Mouse (Mus musculus) erythroid progenitor cell, adult 5-6 weeks (primary cell): ENCODE data around the gene Zfyve9. TPM values are rescaled to one million over a fixed set of nuclear protein-coding genes. Genes with fewer than 3 reads are reported as not detected.

ENCODE experiments used
- ATAC-seq: replicated peaks from 2 replicates; pipeline ENCODE4 v1.8.0; 2016; ENCODE audit warnings: moderate number of reproducible peaks, mild to moderate bottlenecking, moderate TSS enrichment, inconsistent platforms; ENCODE audit not compliant: poor library complexity, low FRiP score, severe bottlenecking
- total RNA-seq, 2 experiments: library from RNA; stranded (forward) in 1 of 2; stranded (reverse) in 1 of 2; fragments of 150-400 nt in 1 of 2; fragments of 186-747, 209-891 nt in 1 of 2; gene quantifications; 2 replicates each; pipeline versions ENCODE4 v1.2.3 to v1.2.4; 2015 to 2017; ENCODE audit warnings: low replicate concordance in 2 of 2

The Zfyve9 gene
- 1.8 TPM in 1 of 2 replicates, not detected in the other for total RNA-seq (2015; ENCODE audit: low replicate concordance)
- total RNA-seq (2017; ENCODE audit: low replicate concordance) = 0.08 and 1.2 TPM in 2 replicates

DNA sequence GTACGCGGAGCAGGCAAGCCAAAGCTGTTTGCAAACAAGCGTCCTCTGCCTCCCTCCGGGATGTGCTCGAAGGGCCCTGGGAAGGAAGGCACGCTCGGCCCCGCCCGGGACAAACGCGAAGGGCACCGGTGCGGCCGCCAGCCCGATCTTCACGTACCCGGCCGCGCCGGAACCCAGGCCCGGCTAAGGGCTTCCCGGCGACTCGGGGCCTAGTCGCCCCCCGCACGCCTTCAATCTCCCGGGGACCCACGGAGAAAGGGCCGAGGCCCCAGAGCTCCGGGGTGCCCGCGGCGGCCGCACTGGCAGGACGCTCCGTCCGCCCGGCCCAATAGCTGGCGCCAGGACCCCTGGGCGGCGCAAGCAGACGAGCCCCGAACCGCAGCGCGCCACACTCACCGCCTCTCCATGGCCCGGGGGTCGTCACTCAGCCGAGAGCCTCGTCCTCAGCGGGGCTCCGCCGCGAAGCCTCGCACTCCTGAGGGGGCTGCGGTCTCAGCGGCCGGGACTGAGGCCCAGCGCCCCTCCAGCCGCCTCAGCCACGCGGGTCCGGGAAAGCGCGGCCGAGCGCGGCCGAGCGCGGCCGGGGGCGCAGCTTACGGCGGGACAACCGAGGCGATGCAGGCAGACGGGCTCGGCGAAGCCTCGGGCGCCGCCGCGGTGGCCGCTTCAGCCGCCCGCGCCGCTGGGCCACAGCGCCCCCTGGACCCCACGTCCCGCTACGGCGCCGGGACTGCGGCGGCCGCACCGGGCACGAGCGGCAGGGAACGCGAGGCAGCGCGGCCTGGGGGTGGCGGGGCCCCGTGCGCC is at the start of gene Zfyve9:
Gene Zfyve9, minus strand, starts transcription at position 742 of the 807 bp plus-strand sequence.
- ATAC-seq = no peak; the same call in 1 of the 2 replicates

DNA sequence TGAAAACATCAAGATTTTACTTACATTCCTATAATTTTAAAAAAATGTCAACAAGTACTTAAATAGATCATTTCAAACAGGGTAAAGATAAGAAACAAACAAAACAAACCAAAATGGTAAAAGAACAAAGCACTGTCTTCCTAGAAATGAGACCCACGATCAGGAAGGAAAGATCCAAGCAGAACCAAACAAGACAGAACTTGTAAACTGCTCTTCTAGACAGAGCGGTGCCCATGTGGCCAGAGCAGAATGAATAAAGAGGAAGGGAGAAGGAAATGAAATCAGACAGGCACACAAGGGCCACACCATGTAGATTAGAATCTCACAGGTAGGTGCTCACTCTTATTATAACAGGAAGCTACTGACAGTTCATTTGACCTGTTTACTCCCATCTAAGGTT is 46.0 kb upstream of the Zfyve9 start:
- no peak for ATAC-seq

DNA sequence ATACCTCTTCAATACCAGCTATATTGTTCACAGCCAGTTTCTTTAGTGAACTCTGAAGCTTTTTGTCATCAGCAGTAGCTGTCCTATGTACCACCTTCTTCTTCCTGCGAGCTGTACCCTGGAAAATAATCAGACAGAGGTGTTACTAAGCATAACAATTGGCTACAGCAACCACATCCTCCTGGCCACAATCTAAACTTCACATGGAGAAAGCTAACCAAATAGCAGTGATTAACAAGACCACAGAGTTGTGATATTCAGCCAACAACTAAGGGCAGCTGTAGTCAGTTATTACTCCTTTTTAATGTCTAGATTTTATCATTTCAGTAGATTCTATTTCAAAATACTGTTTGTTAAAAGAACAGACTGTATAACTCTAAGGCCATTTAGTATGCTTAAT is 45.5 kb upstream of the Zfyve9 start:
- ATAC-seq = no peak

DNA sequence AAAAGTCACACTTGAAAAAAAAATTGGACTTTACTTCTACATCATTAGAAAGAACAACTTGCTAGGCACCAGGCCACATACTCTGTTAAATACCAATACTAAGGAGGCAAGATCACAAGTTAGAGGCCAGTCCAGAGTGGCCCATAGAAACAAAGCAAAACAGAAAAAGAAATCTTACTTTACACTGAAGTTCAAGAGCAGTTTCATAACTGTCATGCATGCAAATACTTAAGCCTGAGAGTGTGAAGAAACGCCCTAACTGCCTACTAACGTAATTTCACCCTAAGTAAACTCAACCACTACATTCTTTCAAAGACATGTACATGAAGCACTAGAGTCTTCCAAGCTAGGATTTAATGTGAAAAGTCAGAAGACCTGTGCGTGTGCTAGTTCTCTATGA is 45.1 kb upstream of the Zfyve9 start:
- ATAC-seq = no peak

DNA sequence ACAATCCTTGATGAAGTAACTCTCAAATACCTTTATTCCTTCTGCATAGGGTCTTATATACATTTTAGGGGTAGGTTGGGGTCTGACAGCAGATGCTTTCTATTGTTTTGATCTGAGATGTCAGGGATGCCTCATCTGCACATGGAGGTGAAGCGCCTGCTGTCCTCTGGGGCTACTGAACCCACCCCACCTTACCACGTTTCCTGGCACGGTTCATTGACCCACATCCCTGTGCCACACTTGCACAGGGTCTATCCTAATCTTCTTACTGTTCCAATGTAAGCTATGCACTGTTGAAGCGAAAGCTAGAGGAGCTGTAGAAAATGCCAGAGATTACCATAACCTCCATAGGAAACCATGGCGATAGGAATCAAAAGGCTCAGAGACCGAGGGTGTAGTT is 31.0 kb upstream of the Zfyve9 start:
- ATAC-seq = no peak

DNA sequence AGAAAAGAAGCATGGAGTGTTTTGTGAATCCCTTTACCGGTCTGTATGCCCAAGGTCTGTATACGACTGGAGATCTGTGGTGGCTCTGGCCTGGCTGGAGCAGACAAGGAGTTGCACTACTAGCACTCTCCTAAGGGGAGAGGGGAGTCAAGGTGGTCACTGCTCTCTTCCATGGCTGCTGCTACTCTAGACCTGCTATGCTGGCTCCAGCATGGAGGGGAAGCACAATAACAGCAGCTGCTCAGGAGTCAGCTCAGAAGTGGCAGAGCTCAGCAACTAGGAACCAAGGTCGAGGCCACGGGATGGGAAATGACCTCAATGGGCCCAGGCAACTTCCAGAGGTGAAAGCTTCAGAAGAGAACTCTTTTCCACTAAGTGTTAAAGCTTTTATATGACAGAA is 30.5 kb upstream of the Zfyve9 start:
- no peak for ATAC-seq

DNA sequence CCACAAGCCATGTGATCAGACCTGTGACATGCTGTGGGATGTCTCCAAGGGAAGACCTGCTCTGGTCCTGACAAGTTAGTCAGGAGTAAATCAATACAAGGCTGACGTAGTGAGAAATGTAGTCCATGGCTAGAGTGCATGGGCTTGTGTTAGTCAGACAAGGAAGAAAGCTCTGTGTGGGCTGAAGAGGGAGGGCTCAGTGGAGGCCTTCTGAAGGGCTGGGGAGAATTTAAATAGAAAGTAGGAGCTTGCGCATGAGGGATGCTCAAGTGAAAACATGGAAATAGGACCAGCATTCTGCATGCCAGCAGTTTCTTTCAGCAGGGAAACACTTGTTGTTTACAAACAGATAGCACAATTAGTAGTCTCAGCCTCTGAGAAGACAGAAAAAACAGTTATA is 22.9 kb upstream of the Zfyve9 start:
- no peak for ATAC-seq

DNA sequence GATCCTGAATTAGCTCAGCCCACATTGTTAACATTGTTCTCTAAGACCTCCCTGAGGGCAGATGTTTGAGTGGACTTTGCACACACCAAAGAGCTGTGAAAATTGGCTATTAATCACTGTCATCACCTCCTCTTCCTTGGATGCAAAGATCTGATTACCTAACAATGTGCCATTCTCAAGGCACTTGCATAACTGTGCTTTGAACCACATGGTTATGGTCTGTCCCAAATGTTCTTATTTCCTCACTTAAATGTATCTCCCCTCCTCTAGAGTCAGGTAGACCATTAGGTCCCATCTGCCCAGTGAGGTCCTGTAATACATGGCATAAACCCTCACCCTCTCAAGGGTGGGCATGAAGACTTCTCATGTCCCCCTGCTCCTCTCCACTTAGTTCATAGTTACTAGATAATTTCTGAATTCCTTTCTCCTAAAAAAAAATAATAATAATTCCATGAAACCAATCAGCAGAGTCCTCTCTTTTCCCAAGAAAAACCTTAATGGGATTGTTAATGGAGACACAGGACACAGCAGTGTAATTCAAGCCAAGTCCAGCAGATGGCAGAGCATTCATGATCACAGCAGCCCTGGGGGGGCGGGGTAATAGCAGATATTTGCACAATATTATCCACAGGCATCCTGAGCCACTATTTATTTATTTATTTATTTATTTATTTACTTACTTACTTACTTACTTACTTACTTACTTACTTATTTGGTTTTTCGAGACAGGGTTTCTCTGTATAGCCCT is 17.7 kb upstream of the Zfyve9 start:
- 0 out of 2 replicates have a peak, but pooled peaks have one; percentile 74 for ATAC-seq

DNA sequence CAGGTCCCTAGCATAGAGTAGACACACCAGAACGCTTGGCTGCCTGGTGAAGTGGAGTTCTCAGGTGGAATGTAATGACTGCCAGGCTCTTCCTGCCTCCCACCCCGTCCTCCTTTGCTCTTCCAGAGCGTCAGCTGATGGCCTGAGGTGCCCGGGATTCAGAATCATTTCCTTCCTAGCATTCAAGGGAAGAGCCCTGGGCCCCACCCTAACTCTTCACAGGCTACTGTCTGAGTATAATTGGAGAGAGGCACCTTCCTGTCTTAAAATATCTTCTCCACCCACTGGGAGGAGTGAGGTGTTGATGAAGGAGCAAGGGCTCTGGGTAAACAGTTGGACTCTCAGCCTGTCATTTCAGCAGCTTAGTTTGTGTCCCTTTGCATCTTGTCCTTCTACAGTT is 16.1 kb upstream of the Zfyve9 start:
- ATAC-seq = no peak

DNA sequence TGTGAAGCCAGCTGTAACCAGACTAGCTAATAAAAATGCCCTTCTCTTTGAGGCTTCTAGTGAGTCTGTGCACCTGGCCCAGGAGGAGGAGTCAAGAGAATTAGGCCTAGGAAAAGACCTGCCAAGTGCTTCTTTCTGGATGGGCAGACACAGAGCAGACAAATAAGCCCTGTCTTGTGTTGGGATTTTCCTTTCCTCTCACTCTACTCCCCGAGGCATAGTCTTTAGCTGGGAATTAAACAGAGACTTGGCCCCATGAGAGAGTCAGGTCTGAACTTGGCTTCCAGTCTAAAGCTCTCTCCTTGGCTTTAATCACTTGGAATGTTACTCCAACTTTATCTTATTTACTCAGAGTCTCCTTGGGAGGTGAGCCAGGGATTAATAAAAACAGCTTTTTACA is 13.3 kb upstream of the Zfyve9 start:
- no peak for ATAC-seq

DNA sequence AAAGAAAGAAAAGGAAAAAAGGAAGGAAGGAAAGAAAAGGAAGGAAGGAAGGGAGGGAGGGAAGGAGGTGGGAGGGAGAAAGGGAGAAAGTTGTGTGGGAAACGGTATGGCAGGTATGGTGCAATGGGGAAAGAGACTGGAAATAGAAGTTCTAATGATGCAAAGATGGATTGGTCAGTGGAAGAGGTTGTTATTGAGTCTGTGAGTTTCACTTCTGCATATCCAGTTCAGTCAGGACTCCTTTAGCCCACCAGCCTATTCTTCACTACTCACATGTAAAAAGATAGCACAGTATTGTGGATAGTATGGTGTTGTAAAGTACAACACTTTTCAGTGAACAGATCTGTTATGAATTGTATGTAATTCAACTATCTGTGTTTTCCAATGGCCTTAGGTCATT is 9.9 kb upstream of the Zfyve9 start:
- no peak for ATAC-seq

DNA sequence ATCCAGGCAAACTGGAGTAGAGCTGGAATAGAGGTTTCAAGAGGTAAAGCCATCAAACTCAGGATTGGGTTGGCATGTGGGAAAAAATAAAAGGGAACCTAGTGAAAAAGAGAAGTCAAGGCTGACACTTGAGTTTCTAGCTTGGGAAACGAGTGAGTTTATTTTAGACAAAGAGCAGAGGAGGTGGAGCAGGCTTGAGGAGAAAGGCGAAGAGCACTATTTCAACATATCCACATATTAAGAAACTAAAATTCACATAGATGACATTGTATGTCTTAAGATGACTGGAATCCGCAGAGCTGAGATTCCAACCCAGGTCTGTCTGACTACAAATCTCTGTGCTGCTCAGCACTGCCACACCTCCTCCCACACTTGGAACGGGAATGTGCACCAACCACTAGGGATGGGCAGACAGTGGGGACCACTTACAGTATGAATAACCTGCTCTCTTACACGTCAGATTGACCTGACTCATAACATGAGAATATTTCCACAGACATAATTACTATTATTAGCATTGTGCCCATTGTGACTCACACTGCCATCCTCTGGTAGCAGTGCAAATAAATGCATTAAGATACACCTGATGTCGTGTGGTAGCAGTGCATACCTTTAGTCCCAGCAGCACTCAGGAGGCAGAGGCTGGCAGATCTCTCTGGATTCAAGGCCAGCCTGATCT is 8.8 kb upstream of the Zfyve9 start:
- no peak for ATAC-seq

DNA sequence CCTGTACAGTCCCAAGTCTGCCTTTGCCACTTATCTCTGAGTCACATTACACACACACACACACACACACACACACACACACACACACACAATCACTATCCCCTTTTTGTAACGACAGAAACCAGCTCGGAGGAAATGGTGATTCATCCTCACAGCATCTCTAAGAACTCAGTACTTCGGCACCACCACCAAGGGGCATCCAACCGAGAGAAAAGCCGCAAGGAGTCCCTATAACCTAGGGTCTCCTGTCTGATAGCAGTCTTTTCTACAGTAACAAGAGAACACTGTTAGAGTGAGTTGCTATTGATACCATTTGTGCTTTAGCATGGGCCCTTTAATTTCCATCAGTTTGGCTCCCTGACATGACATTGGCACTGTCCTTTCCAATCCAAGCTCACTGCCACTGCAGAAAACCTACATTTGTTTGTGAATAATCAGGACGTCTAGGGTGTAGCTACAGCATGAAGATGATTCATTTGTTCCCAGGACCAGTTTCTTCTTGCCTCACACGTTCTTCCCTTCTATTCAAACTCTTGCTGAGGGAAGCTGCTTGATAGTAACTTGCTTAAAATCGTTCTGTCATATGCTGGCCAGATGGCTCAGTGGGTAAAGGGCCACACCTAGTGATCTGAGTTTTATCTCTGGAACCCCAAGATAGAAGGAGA is 2.0 kb upstream of the Zfyve9 start:
- ATAC-seq = no peak

DNA sequence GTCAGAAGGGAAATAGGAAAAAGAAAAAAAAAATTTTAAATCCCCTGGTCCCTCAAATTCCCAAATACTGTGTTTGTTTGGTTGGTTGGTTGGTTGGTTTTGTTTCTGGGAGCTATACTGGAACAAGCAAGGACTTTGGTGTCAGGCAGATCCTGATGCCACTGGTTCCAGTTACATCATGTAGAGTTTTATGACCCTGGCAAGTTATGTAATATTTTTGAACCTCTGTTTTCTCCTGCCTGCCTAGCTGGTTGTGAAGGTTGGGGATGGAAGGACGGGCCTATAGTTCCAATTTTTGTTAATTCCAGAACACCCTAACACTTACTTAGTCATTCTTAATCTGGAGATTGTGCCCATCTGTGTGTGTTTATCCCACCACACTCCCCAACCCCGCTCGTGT is 998 bp upstream of the Zfyve9 start:
- ATAC-seq = no peak

DNA sequence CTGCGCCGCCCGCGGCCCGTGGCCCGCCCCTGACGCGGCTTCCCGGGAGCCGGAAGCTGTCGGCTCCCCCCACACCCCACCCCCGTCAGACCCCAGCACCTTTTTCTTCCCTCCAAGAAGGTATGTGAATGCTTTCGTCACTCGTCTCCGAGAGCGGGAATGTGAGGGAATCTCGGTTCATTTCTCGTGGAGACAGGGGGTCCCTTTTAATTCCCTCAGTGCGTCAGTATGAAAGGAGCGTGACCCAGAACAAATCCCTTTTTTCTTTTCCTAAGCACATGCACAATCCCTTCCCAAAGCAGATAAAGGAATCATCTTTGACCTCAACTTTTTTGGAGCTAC is 237 bp upstream of the Zfyve9 start:
- no peak for ATAC-seq

DNA sequence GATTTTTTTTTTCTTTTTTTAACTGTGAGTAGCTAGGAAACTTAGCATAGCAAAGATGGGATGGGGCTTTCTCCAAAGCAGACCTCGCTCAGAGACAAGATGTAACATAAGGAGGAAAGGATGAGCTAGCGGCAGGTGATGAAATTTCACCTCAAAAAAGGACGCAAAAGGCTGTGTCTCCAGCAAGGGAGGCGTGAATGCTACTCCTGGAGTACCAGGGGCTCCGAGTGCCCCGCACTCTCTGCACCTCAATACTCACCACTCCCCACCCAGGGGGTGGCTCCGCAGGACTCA is 888 bp downstream of the Zfyve9 start:
- ATAC-seq = no peak

DNA sequence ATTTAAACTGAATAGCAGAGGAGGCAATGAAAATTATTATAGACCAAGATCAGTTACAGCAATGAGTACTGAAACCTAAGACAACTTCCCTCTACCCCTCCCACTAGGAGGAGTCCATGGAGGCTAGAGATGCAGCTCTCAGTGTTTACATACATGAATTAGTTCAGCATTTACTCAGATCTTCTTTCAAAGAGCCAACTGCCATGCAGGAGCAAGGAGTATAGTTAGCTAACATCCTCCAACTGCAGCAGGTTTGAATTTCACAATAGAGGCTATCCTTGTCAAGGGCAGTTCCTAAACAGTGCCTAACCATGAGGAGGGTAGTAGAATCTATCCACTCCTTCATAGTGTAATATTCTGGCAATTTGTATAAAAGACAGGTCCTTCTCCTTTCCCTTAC is 12.1 kb downstream of the Zfyve9 start:
- ATAC-seq = no peak

DNA sequence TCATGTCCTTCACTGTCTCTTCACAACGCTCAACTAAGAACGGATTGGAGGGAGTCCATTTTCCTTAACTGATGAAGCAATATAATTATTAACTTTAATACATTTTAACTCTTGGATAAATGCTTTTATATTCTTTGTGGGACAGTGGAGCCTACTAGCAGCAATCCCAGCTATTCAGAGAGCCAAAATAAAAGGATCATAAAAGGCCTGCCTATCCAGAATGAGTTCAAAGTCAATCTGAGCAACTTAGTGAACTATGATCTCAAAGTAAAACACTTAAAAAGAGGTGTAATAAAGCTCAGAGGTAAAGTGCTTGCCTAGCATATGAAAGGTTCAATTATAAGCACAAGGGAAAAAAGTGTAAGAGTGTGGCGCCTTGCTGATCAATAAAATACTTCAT is 21.0 kb downstream of the Zfyve9 start:
- no peak for ATAC-seq

DNA sequence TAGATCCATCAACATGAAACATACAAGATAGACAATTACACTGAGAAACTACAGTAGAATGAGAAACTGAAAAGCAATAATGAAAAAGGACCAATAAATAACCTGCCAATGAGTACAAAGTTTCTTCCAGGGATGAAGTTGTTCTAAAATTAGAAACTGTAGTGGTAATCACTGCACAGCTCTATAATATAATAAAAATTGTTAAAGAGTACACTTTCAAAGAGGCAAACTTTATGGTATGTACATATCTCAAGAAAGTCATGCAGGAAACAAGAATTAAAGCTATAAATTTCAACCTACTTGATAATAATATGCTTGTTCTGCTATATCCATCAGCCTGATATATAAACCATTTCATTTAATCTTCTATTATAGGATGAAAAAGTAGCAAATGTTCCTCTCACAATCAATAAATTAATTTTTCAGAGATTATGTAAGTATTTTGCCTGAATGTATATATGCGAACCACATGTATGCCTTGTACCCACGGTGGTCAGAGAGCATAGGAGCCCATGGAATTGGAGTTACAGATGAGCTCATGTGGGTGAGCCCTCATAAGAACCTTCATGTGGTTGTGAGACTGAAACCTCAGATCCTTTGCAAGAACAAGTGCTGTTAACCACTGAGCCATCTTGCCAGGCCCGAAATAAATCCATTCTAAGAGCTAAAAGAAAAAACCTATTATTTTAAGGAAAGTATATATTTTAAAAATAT is 34.3 kb downstream of the Zfyve9 start:
- no peak for ATAC-seq

DNA sequence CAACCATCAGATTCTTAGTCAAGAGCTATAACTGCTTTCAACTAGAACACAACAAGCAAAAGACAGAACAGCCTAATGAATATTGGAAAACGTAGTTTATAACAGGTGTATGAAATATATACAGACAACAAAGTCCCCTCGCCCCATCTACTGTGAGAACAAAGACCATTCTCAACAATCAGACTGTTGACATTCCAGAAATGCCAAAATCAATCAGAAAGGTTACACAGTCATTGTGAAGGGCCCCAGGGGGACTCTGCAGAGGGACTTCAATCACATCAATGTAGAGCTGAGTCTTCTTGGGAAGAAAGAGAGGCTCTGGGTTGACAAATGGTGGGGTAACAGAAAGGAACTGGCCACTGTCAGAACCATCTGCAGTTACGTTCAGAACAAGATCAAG is 49.0 kb downstream of the Zfyve9 start:
- no peak for ATAC-seq
